Mouse (Mus musculus): ENCODE results near the gene Sh2d3c.

GRCm38 (mm10) chr2:32729547-32729946, 8.7 kb downstream of the Sh2d3c start:
- TF ChIP-seq GATA1 (IDR thresholded peaks at IDR 0.05; ENCODE audit: low read length) (no peak), TAL1 (IDR thresholded peaks at IDR 0.05; ENCODE audit: low read length) (no peak)
